Mouse (Mus musculus) midbrain, embryonic 14.5 days (tissue): ENCODE results near the gene Nucb1. TPM values are rescaled to one million over a fixed set of nuclear protein-coding genes. Genes with fewer than 3 reads are reported as not detected.
A peak's percentile ranks its signal among the peaks of the same experiment; 100 is the strongest.

ENCODE experiments used
- ATAC-seq: fragments of 200-750 bp; cut with Nextera tagmentation; 2 replicates; pipeline ENCODE4 v1.8.0; 2017; ENCODE audit warnings: moderate number of reproducible peaks, moderate library complexity; ENCODE audit not compliant: low FRiP score, low TSS enrichment
- DNase-seq: peaks from one replicate; pipeline ENCODE4 v3.0.0-alpha.2; 2015
- H3K27ac ChIP-seq: fragments of 300-500 bp; sonication (generic); replicated peaks from 2 replicates; pipeline ENCODE4 v1.5.1; 2014; ENCODE audit warnings: mild to moderate bottlenecking, low read depth, low read length, moderate library complexity
- H3K27me3 ChIP-seq: fragments of 300-500 bp; sonication (generic); 2 replicates; pipeline ENCODE4 v1.6.1; 2014; ENCODE audit warnings: low read length, control low read depth, mixed read lengths; ENCODE audit not compliant: control insufficient read depth, insufficient read depth
- H3K36me3 ChIP-seq: fragments of 300-500 bp; sonication (generic); 2 replicates; pipeline ENCODE4 v1.6.1; 2014; ENCODE audit warnings: low read length, control low read depth; ENCODE audit not compliant: control insufficient read depth, insufficient read depth
- H3K4me1 ChIP-seq: fragments of 300-500 bp; sonication (generic); 2 replicates; pipeline ENCODE4 v1.6.1; 2014; ENCODE audit warnings: mild to moderate bottlenecking, antibody characterized with exemption, low read length, control low read depth; ENCODE audit not compliant: control insufficient read depth, insufficient read depth
- H3K4me2 ChIP-seq: fragments of 300-500 bp; sonication (generic); 2 replicates; pipeline ENCODE4 v1.6.1; 2014; ENCODE audit warnings: mild to moderate bottlenecking, low read length, moderate library complexity
- H3K4me3 ChIP-seq: fragments of 300-500 bp; sonication (generic); replicated peaks from 2 replicates; pipeline ENCODE4 v1.5.1; 2014; ENCODE audit warnings: low read depth, low read length
- H3K9ac ChIP-seq: fragments of 300-500 bp; sonication (generic); replicated peaks from 2 replicates; pipeline ENCODE4 v1.6.1; 2014; ENCODE audit warnings: mild to moderate bottlenecking, low read length, moderate library complexity
- H3K9me3 ChIP-seq: fragments of 300-500 bp; sonication (generic); 2 replicates; pipeline ENCODE4 v1.6.1; 2016; ENCODE audit warnings: low read length, control low read depth, mixed read lengths; ENCODE audit not compliant: control insufficient read depth
- WGBS: fragments of 180-500 bp; shearing (Covaris S2); extraction: QIAGEN DNeasy Blood & Tissue Kit; methylation state at CpG from one replicate; pipeline ENCODE4 v1.1.7; 2014; 5-methylcytosine and 5-hydroxymethylcytosine counted together
- polyA plus RNA-seq: library from polyadenylated mRNA; unstranded; fragments of >200 nt; fragmentation: Nextera tagmentation; extraction: Ambion mirVana; gene quantifications from 2 replicates; pipeline ENCODE4 v1.2.1, GENCODE M21; 2014

The Nucb1 gene
- 86.5 and 89.5 TPM in 2 replicates for polyA plus RNA-seq

DNA sequence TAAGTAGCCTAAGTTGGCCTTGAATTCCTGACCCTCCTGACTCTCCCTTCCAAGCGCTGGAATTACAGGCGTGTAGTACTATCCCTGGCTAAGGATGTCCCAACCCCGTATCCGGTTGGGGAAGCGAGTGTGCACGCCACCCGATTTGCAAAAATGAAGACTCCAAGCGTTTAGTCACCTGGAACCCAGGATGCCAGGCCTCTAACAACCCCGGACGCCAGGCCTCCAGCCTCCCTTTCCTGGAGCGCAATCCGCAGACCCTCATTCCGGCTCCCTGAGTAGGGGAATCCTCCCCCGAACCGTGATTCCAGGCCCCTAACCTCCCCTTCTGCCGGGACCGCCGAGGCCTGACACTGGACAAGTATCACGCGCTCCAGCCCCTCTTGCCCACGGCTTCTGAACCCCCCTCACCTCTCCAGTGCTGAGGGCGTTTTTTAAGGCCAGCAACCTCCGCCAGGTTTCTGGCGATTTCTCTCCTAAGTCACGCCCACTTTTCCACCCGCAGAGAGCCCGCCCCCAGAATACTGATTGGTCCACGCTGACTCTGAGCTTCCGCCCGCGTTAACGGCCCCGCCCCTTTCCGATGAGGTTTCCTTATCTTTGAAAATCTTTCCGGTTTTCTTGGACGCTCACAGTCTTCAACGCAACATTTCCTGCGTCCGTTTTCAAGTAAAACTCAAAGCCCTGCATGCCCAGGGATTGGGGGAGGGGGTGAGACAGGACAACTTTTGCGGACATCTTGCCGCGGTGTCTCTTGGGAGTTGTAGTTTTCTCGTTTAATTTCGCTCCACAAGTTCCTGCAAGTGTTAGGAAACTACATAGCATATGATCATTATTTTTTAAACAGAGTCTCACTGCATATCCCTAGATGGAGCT lies at the start of gene Nucb1:
Gene Nucb1, minus strand, starts transcription at position 495 of the 876 bp plus-strand sequence.
- Histone ChIP-seq H3K9me3 (no peaks in the 10 kb centered on the region), H3K9ac (peak within 1 kb of the TSS; percentile 84), H3K27ac (peak within 1 kb of the TSS; percentile 79), H3K4me3 (peak within 1 kb of the TSS; percentile 73), H3K27me3 (no peaks in the 10 kb centered on the region), H3K36me3 (peaks cover 15% of the 10 kb centered on the region), H3K4me2 (peak within 1 kb of the TSS; percentile 90), H3K4me1 (peaks cover 10% of the 10 kb centered on the region)
- under 1% methylated on average over 44 of the region's 44 CpGs for WGBS
- peak; percentile 92 for ATAC-seq
- DNase-seq = peak; percentile 97

- H3K9ac ChIP-seq = no peak overlapping the region
- ATAC-seq (no peak), DNase-seq (no peak)
- no peaks in the 10 kb centered on the region for H3K9me3 ChIP-seq
- H3K4me2 ChIP-seq = no peak overlapping the region
- H3K27me3 ChIP-seq = no peaks in the 10 kb centered on the region; the same call in 1 of the 2 replicates
- no peaks in the 10 kb centered on the region for H3K4me1 ChIP-seq
- H3K27ac ChIP-seq = no peak overlapping the region
- H3K36me3 ChIP-seq = no peaks in the 10 kb centered on the region
- H3K4me3 ChIP-seq = no peak overlapping the region
- WGBS = 69% methylated on average over 6 of the region's 6 CpGs
These were observed 48.7 kb upstream of the Nucb1 start for GRCm38 (mm10) chr7:45558907-45559306.

DNA sequence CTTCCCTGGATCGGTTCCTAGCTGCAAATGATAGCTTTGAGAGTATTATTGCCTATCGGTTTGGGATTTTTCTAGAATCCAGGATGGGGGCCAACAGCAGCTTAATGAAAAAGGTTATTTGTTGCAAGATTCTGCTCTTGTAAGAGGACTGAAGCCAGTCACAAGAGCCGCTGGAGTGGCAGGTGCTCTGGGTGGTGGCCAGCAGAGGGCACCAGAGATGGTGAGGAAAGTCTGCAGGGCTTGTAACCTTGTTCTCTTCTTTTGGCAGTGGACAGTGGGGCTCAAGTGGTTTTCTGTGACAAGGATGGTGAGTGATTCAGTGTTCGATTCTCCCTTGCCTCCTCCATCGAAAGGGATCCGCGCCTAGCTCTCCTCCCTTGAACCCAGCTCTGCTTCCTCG lies 45.6 kb upstream of the Nucb1 start:
- Histone ChIP-seq H3K9ac (no peak overlapping the region), H3K4me3 (no peak overlapping the region), H3K4me2 (no peak overlapping the region), H3K27me3 (no peaks in the 10 kb centered on the region; the same call in 1 of the 2 replicates), H3K27ac (no peak overlapping the region), H3K4me1 (no peaks in the 10 kb centered on the region), H3K9me3 (no peaks in the 10 kb centered on the region), H3K36me3 (no peaks in the 10 kb centered on the region)
- ATAC-seq (no peak), DNase-seq (peak; percentile 85)
- 33% methylated on average over 8 of the region's 8 CpGs for WGBS

DNA sequence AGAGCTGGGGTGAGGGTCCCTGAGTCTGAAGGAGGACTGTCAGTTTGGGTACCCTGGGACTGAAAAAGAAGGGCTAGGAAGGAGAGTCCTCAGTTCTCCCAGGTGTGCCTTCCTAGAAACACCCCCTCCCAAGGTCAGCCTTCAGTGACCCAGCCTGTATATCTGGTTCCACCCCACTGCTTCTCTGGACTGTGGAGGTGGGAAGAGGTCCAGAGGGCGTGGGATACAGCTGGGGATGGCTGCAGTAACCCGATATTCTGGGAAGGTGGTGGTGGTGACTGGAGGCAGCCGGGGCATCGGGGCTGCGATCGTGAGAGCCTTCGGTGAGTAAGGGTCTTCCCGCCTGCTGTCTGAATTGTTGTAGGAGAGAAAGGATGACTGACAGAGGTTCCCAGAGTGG lies 44.5 kb upstream of the Nucb1 start, which contains the start of gene Hsd17b14:
Gene Hsd17b14, plus strand, starts transcription at position 150 of the 400 bp plus-strand sequence.
- Histone ChIP-seq H3K4me3 (no peak within 1 kb of the TSS), H3K36me3 (no peaks in the 10 kb centered on the region), H3K9ac (no peak within 1 kb of the TSS), H3K27ac (no peak within 1 kb of the TSS), H3K27me3 (no peaks in the 10 kb centered on the region), H3K4me2 (no peak within 1 kb of the TSS), H3K4me1 (no peaks in the 10 kb centered on the region), H3K9me3 (no peaks in the 10 kb centered on the region)
- DNase-seq (no peak), ATAC-seq (no peak)
- 37% methylated on average over 8 of the region's 8 CpGs for WGBS

DNA sequence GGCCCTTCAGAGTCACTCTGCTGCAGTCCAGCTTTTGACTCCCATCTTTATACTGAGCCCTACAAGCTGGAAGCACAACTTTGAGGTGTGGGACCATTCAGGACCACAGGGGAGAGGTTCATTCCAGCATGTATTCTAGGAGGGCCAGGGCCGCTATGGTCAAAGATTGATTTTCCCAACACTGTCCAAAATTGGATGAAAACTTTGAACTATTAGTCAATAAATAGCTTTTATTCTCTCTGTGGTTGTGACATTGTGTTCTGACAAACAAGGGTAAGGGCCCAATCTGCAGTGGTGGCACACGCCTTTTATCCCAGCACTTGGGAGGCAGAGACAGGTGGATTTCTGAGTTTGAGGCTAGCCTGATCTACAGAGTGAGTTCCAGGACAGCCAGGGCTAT lies 43.8 kb upstream of the Nucb1 start:
- H3K9me3 ChIP-seq = no peaks in the 10 kb centered on the region
- no peak for ATAC-seq
- no peak for DNase-seq
- no peaks in the 10 kb centered on the region for H3K27me3 ChIP-seq
- no peak overlapping the region for H3K27ac ChIP-seq
- H3K4me3 ChIP-seq = no peak overlapping the region
- WGBS = 93% methylated on average over 2 of the region's 2 CpGs
- no peak overlapping the region for H3K4me2 ChIP-seq
- no peaks in the 10 kb centered on the region for H3K4me1 ChIP-seq
- H3K9ac ChIP-seq = no peak overlapping the region
- no peaks in the 10 kb centered on the region for H3K36me3 ChIP-seq

DNA sequence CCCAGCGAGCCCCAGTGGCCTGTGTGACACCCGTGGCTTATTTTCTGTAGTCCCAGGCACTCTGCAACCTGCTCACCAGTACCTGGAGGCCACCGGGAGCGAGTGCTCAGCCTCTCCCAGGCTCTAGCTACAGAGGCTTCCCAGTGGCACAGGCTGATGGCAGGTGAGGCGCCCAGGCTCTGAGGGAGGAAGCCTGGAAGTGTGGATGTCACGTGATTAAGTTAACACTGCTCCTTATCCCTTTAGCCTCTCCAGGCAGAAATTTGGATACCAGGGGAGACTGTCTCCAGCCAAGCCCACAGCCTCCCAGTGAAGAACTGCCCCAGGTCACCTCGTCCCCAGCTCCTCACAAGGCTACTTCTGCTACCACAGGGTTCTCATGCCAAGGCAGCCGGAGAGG lies 43.3 kb upstream of the Nucb1 start:
- no peaks in the 10 kb centered on the region for H3K9me3 ChIP-seq
- no peak overlapping the region for H3K4me3 ChIP-seq
- DNase-seq (no peak), ATAC-seq (no peak)
- no peak overlapping the region for H3K27ac ChIP-seq
- no peaks in the 10 kb centered on the region for H3K27me3 ChIP-seq
- no peak overlapping the region for H3K9ac ChIP-seq
- no peaks in the 10 kb centered on the region for H3K4me1 ChIP-seq
- H3K4me2 ChIP-seq = no peak overlapping the region
- WGBS = 75% methylated on average over 8 of the region's 8 CpGs
- no peaks in the 10 kb centered on the region for H3K36me3 ChIP-seq

DNA sequence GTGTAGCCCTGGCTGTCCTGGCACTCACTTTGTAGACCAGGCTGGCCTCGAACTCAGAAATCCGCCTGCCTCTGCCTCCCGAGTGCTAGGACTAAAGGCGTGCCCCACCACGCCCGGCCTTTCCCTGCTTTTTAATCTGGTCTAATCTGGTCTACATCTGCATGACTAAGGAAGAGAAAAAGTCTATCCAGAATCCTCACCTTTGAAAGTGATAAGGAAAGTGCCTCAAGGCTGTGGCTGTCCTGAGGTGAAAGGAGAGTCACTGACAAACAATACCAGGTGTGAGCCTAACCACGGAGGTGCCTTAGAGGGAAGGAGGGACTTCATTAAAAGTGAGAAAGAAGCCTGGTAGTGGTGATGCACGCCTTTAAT lies 41.3 kb upstream of the Nucb1 start:
- Histone ChIP-seq H3K9ac (no peak overlapping the region), H3K4me1 (no peaks in the 10 kb centered on the region), H3K4me3 (no peak overlapping the region), H3K36me3 (no peaks in the 10 kb centered on the region), H3K9me3 (no peaks in the 10 kb centered on the region), H3K27ac (no peak overlapping the region), H3K27me3 (no peaks in the 10 kb centered on the region), H3K4me2 (no peak overlapping the region)
- DNase-seq = no peak
- no peak for ATAC-seq
- 83% methylated on average over 8 of the region's 8 CpGs for WGBS

GRCm38 (mm10) chr7:45550821-45551511 lies 40.8 kb upstream of the Nucb1 start:
- DNase-seq (no peak), ATAC-seq (no peak)
- H3K4me1 ChIP-seq = no peaks in the 10 kb centered on the region
- no peak overlapping the region for H3K27ac ChIP-seq
- 78% methylated on average over 11 of the region's 11 CpGs for WGBS
- H3K27me3 ChIP-seq = no peaks in the 10 kb centered on the region
- H3K9me3 ChIP-seq = no peaks in the 10 kb centered on the region
- no peaks in the 10 kb centered on the region for H3K36me3 ChIP-seq
- H3K4me3 ChIP-seq = no peak overlapping the region
- no peak overlapping the region for H3K4me2 ChIP-seq
- H3K9ac ChIP-seq = no peak overlapping the region
